Mouse (Mus musculus) lung, postnatal 10 days (tissue): ENCODE results near the gene Pde4d.
A peak's percentile ranks its signal among the peaks of the same experiment; 100 is the strongest.

ENCODE experiments used
- DNase-seq: peaks from one replicate; pipeline ENCODE4 v3.0.0; 2021

Pde4d gene

DNA sequence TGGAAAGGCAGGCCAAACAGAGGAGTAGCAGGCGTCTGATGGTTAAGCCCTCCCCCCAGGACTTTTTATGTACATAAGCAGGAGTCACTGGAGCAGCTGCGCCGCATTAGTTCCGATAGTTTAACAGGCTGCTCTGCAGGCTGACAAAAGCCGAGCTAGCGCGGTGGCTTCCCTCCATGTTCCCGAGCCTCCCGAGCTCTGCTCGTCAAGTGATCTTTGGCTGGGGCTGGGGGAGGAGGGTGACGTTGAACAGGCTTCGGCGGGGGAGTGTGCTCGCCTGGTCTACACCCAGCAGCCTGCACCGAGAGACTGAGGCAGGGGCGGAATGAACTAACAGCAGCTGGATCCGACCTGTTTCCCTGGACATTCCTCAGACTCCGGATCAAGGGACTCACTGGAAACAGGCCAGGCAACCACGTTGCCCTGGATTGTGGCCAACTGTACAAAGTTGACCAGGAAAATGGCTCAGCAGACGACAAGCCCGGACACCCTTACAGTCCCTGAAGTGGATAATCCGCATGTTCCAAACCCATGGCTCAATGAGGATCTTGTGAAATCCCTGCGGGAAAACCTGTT lies 810.6 kb downstream of the Pde4d start:
- DNase-seq, result peak; percentile 69

DNA sequence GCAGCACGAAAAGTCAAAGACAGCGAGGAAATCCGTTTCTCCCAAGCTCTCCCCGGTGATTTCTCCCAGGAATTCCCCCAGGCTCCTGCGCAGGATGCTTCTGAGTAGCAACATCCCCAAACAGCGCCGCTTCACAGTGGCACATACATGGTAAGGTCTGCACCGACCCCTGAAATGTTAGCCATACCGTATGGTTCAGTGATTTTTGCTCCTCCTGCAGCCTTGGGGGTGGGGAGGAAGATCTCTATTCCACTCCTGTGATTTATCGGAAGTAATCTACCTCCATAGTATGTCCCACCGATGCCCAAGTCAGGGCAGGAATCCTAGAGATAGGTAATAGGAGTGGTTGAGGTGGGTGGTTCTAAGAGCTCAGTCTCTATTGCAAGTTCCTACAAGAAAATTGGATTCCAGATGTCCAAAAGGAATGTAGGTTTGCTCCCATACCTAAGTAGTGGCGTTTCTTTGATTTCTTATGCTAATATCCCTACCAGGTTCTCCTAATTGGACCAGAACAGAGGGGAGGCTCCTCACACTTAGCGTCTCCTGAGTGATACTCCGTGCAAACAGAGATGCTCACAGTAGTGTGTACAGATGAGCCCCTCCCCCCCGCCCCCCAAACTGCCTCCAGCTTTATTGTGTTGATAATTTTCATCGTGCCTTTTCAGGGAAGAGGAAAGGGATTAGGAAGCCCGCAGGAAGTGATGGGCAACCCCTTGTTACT lies 811.2 kb downstream of the Pde4d start:
- DNase-seq, result no peak

DNA sequence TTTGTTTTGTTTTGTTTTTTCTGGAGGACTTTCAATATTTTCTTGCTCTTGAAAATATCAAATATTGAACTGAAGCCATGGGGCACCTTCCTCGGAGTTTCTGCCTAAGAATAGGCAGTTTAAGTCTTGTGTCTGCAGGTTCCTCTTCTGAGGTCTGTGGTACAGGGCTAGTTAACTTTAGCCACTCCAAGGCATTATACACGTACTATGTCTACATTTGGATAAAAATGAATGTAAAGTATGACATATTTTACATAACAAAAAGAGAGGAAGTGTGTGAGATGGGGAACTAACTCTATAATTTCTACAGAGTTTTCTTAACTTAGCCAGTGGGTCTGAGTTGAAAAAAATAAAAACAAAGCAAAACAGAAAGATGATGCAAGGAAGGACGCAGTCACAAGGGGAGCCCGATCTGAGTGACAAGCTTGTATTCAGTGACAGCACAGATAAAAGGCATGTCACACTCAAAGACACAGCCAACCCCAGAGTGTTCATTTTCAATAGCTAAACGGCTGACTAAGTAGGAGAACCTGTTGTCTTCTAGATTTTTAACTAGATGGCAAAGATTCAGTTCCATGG lies 812.0 kb downstream of the Pde4d start:
- DNase-seq, result no peak

- DNase-seq, result no peak
These were observed 812.8 kb downstream of the Pde4d start for GRCm38 (mm10) chr13:109262501-109262900.

DNA sequence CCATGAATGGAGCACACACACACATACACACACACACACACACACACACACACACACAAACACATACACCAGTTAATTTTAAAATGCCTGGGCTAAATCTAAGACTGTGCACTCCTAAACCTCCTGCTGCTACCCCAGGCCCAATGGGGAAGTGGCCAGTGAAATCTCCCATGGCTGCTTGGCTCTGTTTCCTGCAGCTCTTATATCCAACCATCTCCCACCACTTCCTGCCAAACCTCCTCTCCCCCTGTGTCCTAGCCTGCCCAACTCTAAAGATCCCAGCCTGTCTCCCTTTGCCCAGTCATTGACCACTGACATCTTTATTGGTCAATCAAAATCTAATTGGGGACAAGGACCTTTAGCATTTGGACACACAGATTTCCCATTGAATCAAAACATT lies 814.1 kb downstream of the Pde4d start:
- DNase-seq, result no peak

- no peak for DNase-seq
These were observed 818.5 kb downstream of the Pde4d start for GRCm38 (mm10) chr13:109268253-109268652.

GRCm38 (mm10) chr13:109268659-109269322 lies 819.0 kb downstream of the Pde4d start:
- DNase-seq, result no peak

DNA sequence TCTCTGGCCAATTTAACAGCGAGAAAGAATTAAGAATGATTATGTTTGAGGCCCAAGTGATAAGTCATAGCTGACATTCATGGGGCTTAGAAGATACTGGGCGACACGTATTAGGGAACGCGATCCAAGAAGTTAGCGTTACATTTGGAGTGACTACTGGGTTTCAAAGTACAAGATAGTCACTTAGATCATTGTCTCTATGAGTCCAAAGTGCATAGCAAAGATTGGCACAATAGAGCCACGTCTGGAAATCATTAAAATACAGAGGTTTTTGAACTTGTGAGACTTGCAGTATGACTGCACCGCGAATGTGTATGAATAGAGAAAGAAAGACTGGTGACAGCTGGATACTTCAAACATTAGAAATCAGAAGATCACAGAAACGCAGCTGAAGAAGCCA lies 825.1 kb downstream of the Pde4d start:
- DNase-seq, result no peak

DNA sequence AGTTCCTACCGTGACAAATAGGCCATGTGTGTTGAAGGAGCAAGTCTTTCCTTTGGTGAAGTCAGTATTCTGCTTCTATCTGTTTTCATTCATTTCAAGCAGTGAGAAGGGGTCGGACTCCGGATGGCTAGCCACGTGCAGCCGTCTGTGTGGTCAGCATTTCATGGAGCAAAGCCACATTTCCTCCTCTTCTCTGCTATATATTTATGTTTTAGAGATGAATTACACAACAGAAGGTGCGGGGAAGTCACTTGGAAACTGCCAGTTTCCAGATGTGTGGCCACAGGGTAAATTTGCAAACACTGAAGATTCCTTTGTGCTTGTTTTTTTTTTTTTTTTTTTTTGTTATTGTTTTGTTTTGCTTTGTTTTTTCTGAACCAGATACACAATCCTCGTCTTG lies 828.0 kb downstream of the Pde4d start:
- DNase-seq, result no peak

DNA sequence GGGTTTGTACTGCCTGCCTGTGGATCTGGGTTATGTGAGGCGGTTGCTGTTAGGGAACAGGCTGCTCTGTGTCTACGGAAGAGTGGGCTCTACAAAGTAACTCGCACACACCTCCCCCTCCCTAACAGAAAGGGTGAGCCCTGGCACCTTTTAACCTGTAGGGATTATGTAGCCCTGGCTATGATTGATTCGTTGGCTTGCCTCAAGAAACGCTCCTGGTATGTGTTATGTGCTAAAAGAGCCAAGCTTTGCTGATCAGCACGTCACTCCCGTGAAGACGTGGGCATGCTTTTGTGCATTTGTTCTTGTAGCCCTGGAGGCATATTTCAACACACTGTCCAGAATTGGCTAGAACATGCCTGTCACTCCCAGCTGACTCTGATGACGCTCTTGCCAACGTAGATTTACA lies 828.8 kb downstream of the Pde4d start:
- peak; percentile 8 for DNase-seq

- DNase-seq, result no peak
These were observed 829.5 kb downstream of the Pde4d start for GRCm38 (mm10) chr13:109279211-109279610.

DNA sequence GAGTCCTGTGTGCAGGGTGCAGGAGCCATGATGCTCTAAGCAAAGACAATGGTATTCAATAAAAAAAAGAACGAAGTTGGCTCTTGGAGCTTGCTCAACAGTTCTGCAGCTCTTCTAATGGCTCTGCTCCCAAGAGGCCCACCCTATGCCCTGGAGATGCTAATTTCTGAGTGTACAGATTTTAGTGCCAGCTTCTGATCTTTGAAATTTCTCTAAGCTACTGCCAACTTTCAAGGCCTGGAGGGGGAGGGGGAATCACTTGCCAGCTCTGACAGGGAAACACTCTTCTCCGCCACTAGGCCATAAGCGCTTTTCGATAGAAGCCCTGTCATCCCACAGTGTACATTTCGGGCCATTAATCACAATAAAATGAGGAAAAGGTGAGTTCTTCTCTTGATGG lies 830.7 kb downstream of the Pde4d start:
- DNase-seq, result no peak

- DNase-seq, result no peak
These were observed 837.7 kb downstream of the Pde4d start for GRCm38 (mm10) chr13:109287465-109287864.

DNA sequence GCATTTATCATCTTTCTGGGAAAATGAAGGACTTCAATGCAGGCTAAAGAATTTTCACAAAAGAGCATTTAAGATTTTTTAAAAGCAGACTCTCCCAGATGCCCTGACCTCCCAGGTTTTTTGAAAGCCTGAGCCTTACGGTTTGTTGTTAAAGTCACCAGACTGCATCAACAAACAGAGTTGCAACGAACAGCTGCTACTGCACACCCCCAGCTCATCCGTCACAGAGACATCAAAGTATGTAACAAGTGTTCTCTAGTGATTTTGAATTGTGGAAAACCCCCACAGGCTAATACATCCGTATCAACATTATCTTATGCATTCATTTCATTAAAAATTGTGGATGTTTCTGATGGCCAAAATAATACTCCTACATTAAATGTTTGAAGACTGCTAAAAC lies 841.2 kb downstream of the Pde4d start:
- DNase-seq, result no peak

GRCm38 (mm10) chr13:109293011-109293410 lies 843.3 kb downstream of the Pde4d start:
- DNase-seq, result no peak

- peak; percentile 35 for DNase-seq
These were observed 846.7 kb downstream of the Pde4d start for GRCm38 (mm10) chr13:109296347-109297037.

GRCm38 (mm10) chr13:109298852-109299251 lies 849.1 kb downstream of the Pde4d start:
- DNase-seq, result no peak

- DNase-seq, result no peak
These were observed 849.9 kb downstream of the Pde4d start for GRCm38 (mm10) chr13:109299511-109300250.

DNA sequence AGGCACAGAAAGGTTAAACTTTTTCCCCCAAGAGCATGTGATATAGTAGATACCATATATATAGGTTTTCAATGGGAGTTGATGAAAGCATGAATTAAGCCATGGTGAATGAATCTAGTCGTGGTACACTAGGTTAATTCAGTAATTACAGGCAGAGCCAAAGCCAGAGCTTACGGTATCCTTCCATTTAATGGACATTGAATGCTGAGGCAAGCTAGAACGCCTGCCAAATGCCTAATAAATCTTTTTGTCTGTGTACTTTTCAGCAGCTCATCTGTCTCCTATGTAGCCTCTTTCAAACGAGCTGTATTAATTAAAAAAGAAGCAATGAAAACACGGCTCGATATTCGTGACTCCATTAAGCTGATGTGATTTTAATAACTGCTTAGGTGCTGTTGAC lies 862.8 kb downstream of the Pde4d start:
- DNase-seq, result no peak

DNA sequence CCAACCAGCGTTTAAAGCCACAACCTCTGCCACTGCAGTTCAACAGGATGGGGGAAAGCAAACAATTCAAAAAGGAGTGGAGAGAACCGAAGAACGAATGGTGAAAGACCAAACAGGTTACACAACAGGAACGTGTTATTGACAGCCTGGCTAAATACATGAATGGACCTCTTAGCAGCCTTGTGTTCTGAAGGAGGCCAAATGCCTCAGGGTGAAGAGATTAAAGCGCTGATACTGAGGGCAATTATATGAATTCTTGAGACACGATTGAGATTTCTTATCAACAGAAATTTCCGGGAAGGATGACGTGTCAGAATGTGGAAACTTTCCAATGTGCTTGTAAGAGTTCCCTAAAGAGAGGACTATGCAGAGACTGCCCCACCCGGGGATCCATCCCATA lies 865.9 kb downstream of the Pde4d start:
- peak; percentile 70 for DNase-seq

DNA sequence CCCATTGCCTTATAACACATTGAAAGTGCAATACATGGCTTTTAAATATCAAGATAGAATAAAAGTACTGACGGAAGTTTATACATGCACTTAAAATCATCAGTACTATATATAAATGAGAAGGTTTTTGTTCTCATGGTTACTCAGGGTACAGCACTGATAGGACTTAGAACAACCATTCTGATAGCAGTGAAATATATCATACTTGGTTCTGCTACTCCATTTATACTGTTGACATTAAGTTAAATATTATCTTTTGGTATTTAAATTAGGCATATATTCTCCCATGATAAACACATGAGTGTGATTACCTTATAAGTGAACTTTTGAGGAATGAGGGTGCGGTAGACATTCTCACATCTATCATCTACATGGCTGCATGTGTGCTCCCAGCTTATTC lies 867.9 kb downstream of the Pde4d start:
- no peak for DNase-seq

GRCm38 (mm10) chr13:109318434-109318998 lies 868.8 kb downstream of the Pde4d start:
- DNase-seq, result peak; percentile 9
